Mouse (Mus musculus) liver, adult (tissue): Measurements from ENCODE around the gene Gli2.

Experiments
- GATA4 ChIP-seq: IDR thresholded peaks from 2 replicates; pipeline ENCODE4 v1.6.1; 2014; ENCODE audit warnings: mild to moderate bottlenecking, low read length; ENCODE audit not compliant: insufficient replicate concordance

Gli2 gene

DNA sequence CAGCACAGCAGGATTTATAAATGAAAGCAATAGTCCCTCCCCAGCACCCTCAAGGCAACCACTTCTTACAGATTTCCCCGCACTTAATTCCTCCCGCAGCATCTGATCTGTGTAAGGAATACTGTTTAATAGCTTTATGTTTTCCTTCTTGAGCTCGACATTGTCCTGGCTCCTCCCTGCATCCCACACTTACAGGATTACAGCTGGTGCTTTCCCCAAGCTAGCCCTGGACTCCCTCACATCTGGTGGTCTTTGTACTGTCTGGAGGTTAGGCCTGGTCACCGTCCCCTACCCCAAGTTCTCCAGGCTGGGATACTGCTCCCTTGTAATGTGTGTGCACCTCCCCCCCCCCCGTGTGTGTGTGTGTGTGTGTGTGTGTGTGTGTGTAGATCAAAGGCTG is 101.1 kb downstream of the Gli2 start:
- no peak for TF ChIP-seq GATA4

DNA sequence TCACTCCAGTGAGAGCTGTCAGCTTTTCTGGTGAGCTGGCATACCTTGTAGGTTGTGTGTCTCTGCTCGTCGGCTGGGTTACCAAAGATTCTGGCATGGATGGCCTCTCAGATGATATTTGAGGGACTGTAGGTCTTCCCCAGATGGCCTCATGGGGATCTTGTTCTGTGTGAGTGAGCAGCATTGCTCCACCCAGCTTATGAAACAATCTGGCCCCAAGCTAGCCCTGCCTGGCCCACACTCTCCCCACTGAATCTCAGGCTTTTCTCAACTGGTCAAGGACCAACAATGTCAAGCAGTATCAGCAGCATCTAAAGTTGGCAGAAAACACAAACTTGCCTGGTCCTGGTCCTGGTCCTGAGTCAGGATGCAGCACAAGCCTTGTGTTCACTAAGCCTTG is 105.0 kb downstream of the Gli2 start:
- no peak for TF ChIP-seq GATA4

DNA sequence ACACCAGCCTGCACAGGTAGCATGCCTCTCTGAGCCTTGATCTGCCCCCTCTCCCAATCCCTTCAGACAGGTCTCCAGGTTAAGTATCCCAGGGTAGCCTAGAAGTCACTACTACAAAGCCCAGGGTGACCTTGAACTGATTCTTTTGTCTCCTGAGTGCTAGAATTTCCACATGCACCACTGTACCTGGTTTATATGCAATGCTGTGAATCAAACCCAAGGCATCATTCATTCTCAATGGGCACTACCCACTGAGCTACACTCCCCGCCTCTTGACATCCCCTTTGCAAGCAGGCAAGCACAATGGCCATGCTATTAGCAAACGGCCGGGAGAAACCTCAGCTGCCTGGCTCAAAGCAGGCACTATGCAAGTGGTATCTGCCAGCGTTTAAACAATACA is 106.2 kb downstream of the Gli2 start:
- TF ChIP-seq GATA4, result no peak

DNA sequence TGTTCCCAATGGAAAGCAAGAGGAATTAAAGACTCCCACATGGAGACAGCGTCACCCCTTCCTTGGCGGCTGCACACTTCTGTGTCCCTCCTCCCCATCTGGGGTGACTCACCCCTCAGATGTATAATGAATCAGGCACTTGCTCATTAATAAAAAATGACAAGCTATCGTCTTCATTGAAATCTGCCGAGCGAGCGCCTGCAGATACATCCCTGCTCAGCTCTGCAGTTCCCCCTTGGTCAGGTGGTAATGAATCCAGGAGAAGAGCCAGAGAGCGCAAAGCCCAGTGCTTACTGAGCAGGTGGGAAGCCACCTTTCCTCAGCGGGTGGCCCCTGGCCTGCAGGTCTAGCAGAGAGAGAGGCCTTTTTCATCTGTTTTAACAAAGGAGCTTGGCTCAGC is 112.1 kb downstream of the Gli2 start:
- no peak for TF ChIP-seq GATA4

DNA sequence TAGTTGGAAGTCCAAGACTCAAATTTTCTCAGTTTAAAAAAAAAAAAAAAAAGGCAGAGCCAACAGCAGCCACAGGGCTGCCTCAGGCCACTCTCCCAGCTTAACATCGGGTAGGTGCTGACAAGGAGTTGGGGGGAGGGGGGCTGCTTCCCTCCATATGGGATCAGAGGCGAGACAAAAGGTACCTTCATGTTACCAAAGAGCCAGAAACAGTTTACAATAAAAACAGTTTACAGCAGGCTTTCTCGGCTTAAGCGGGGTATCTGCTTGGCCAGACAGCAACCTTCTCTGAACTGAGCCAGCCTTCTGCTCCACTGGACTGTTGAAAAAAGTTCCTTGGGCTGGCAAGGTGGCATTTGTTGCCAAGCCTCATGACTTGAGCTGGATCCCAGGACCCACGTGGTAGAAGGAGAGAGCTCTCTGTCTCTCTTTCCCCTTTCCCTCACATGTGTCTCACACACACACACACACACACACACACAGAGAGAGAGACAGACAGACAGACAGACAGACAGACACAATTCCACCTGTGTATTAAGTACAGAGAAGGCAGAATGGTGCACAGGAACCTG is 113.1 kb downstream of the Gli2 start:
- no peak for TF ChIP-seq GATA4

DNA sequence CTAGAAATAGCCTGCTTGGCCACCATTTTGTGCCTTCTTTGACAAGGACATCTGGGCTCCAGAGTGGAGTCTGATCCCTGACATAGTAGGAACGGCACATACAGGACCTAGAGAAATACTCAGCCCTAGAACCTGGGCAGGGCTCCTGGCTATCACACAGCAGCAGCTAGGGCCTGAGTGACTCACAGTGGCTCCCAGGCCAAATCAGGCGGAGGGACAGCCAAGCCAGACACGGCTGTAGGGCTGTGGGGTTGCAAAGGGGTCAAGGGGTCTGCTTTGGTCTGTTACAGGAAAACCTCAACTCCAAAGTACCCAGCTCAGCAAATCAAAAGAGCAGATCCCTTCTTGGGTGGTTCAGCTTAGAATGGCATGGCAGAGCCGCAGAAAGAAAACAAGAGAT is 115.2 kb downstream of the Gli2 start:
- TF ChIP-seq GATA4, result no peak

DNA sequence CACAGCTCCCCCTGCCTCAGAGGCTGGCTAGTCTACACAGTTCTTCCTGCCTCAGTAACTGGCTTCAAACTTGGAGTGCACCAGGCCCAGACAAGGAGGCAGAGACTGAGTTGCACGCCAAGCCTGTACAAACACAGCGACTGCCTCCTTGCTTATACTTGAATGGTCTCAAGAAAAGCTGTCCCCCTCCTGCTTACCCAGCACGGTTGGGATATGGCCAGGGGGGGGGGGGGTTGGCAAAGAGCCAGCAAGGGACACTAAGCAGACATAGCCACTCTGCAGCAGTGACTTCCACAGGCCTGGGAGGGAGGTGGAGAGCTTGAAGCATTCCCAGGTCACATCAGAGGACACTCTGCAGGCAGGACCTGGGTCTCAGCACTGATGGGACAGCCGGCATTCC is 117.3 kb downstream of the Gli2 start:
- TF ChIP-seq GATA4, result no peak

DNA sequence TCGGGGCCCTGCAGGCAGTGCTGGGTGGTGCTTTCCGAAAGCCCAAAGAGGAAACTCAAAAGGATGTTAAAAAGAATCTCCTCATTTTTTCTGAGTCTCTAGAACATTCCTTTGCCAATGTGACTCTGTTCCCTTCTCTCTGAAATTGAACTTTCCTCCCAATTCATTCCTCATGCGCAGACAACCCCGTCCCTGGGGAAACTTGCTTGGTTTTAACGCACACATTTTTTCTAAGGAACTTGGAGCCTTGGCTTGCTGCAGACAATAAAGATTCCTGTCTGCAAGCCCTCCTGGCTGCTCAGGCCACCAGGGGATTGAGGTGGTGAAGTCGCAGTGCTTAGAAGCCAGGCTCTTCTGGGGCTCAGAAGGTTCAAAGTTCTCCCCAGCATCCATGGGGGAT is 117.9 kb downstream of the Gli2 start:
- TF ChIP-seq GATA4, result no peak

DNA sequence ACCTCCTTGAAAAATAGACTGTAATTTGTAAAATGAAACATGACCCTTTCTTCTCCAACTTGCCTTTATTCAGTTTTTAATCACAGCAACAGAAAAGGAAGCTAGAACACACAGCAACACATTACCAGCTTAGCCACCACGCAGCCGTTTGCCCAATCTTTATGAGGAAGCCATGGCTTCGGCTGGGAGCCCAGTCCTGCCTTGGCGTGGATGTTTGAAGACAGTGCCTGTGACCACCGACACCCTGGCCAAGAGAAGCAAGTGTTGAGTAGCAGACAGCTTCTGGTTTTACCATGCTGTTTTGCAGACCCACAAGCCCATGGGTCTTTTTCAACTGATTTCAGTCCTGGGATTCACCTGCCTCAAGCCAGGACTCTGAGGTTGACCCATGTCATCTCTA is 121.3 kb downstream of the Gli2 start:
- TF ChIP-seq GATA4, result no peak

DNA sequence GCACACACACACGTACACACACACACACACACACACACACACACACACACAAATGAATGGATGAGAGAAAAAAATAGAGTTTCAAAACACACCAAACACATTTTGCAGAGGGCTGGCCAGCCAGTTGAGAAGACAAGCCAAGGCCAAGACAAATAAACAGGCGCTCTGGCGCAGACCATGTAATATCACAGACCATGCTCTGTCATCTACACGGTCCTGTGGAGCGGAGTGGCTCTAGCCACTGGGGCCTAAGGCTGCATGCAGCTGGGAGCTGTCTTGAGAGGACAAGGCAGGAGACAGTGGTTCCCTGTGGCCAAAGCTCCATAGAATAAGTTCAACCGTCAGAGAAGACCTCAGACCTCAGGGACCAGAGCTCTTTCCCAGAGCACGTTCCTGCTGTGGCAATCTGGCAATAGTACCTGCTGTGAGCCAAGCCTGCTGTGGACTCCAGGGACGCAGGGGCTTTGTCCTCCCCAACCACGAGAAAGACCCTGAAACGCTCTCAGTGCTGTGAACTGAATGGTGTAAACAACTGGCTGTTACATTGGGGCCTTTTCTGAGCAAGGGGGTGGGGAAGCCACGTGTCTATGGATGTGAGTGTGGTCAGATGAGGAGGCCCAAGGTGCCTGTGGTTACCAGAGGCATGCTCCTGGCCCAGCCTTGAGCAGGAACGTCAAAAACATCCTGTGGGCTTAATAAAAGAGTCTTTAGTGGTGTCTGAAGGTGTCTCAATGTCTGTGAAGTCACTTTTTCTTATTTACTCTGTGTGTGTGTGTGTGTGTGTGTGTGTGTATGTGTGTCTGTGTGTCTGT is 125.7 kb downstream of the Gli2 start:
- no peak for TF ChIP-seq GATA4

DNA sequence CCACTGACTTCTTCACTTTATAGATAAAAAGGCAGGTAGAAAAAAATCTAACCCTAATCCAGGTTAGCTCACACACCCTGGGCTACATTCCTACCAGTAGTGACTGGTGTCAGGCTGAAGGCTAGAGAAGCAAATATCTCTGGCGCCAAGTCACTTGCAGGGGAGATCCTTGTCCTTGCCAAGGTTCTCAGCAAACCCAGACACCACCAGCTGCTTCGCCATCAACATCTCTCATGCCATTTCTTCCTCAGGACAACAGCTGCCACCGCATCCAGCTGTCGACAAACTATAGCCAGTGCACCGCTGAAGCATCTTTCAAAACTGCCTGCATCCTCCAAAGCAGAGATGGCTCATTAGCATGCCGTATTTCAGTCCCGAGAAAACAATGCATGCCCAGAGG is 126.9 kb downstream of the Gli2 start:
- no peak for TF ChIP-seq GATA4

DNA sequence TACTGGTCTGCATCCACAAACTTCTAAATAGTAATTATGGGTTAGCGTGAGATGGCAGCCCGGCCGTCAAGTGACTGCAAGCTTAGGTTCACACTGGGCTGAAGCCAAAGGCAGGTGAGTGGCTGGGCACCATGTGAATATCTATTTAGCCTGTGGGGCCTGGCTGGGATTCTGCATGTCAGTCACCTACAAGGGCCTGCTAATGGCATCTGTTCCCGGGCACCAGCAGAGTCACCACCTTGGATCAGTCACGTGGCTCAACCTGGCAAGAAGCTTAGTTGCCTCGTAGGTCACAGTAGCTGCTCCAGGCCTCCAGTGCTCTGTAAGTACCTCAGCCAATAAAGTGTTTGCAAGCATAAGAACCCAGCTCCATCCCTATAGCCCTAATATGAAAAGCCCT is 131.2 kb downstream of the Gli2 start:
- TF ChIP-seq GATA4, result no peak

DNA sequence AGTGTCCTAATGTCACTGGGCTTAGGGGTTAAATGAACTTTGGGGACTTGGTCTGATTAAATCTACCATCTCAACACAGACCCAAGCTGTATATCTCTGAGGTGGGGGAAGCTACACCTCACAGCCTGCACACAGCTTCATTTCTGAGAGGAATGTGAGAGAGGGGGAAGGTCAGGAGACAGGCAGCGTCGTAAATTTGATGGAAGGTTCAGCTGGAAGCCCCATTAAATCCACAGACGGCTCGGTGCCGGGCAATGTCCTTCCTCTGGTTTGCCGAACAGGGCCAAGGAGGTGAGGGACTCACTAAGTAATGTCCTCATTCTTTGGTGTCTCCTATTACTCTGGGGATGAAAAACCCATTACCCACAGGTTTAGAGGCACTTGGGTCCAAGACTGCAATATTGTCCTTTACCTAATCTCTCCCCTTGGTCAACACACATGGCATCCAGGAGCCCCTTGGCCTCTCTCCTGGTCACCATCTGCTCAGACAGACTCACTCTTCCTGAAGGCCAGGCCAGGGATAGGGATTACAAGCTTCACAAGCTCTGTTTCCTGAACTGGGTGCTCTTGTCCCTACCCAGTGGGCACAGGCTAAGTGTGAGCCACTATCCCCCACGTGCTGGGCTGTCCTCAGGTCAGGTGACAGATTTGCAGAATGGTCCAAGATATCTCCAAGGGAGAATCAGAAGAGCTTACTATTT is 135.7 kb downstream of the Gli2 start:
- TF ChIP-seq GATA4, result no peak

DNA sequence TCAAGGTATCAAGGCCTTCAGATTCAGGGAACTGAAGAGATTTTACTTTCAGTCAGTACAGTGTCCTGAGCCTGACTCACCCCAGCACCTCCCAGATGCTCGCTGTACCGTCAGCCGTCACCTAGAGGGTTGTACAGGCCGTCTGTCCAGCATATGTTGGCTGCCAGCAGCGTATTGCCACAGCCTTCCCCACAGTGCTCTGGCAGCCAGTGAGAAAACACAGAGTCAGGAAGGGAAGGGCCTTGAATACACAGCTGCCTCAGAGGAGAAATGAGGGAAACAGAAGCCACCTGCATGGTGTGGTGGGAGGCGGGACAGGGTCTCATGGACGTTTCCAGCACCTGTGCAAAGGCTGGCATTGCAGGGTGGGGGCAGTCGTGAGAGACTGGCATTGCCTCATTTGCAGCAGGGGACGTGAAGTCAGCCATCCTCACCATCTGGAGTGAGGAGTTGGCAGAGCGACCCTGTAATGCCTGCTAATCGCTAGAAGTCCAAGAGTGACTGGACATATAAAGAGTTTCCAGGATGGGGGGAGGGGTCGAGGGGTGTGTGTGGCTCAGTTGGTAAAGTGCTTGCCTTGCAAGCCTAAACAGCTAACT is 136.8 kb downstream of the Gli2 start:
- TF ChIP-seq GATA4, result no peak

DNA sequence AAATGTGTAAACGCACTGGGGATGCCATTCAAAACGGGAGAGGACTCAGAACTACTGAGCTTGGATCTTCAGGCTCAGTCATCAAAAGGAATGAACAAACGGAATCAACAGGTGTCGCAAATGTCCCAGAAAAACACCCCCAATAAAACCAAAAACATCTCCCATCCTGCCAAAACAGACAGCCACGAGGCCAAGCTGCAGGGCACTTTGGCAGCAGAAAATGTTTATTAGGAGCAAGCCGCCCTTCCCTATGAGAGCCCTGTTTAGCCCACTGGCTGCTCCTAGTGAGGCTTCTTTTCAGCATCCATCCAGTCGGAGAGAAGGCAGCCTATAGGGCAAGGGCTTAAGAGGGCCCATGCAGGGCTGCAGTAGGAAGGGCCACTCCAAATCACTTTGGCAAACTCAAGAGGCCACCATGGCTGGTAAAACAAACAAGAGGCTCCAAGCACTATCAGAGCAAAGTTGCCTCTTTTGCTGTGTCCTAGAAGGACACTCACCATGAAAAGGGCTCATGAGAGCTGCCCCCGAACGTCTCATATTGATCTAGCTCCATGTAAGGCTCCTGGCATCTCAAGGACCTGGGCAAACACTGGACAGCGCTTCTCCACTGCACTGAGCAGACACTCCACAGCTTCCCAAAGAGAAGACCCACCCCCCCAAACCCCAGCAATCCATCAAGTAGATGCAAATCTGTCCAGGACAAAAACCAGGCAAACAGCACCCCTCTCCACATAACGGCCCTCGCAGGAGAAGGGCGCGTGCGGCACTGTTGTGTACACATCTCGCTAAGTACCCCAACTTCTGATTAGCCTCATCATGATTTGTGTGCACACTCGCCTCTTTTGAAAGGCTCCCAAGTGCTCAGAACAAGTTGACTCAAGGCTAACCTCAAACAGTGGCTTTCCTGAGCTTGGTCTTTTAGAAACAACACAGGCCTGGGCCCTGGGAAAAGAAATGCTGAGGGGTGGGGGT is 139.7 kb downstream of the Gli2 start:
- no peak for TF ChIP-seq GATA4

DNA sequence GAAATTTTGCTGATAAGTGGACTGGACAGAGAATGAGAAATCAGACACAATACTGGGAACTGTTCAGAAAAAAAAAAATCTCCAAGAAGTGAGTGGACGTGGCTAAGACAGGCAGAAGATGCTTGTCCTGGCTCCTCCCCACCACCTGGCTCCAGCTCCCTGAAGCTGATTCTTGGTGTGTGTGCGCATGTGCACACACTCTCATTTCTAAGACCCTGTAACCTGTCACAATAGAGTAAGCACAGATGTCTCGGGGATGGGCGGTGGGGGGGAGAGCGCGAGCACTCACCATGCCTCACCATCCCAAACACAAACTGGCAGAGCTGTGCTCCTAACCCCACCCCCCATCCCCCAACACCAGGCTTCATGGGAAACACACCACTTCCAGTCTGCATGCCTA is 140.5 kb downstream of the Gli2 start:
- no peak for TF ChIP-seq GATA4

DNA sequence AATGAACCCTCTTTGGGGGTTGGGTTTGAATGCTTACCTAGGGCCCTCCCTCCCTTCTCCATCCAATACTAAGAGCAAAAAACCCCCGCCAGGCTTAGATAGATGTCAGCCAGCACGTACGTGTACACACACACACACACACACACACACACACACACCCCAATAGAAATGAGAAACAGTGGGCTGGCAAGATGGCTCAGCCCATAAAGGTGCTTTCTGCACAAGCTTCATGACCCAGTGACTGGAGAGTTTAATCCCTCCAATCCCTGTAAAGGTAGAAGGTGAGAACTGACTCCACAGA is 142.0 kb downstream of the Gli2 start:
- no peak for TF ChIP-seq GATA4
